In the genomic region with DNA sequence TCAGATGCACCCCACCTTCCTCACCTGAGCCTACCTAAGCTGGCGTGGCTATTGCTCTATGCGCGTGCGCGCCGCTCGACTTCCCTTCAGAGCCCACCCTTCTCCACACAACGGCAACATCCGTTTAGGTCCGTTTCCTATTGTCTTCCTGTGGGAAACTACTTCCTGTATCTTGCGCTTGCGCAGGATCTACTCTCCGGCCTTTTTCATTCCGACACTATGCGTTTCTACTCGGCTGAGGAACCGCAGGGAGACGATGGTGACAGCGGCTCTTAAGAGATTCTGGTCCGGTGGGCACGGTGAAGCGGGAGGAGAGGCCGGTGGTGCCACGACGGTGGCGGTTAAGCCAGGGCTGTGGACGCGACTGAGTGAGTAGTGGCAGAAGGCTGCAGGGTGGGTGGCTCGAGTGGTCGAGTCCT, we compare ENCODE assay signal across 7 mouse cellular contexts. TPM values are rescaled to one million over a fixed set of nuclear protein-coding genes. Genes with fewer than 3 reads are reported as not detected.
DNase-seq lines count a peak whose midpoint lies in the region; ATAC-seq lines count a peak whose summit lies in the region.

A gene (plus strand): TSS at position 20 of the 419 bp plus-strand sequence.
A gene (minus strand): TSS at position 126 of the 419 bp plus-strand sequence.

- H3K36me3 ChIP-seq in embryonic facial prominence, embryonic 12.5 days, result peaks cover 38% of the 10 kb centered on the region
- H3K36me3 ChIP-seq in limb, embryonic 11.5 days (ENCODE audit: control insufficient read depth, insufficient read depth, low read length), result peaks cover 19% of the 10 kb centered on the region
- H3K36me3 ChIP-seq in midbrain, embryonic 14.5 days (ENCODE audit: control insufficient read depth, insufficient read depth, low read length), result peaks cover 46% of the 10 kb centered on the region

- peak within 1 kb of the TSS; percentile 85 for H3K27ac ChIP-seq in embryonic facial prominence, embryonic 12.5 days
- H3K27ac ChIP-seq in limb, embryonic 11.5 days (replicated peaks; ENCODE audit: low read depth, low read length), result peak within 1 kb of the TSS; percentile 69
- peak within 1 kb of the TSS; percentile 88 for H3K27ac ChIP-seq in midbrain, embryonic 14.5 days (replicated peaks; ENCODE audit: low read depth, low read length)

- ATAC-seq in embryonic facial prominence, embryonic 12.5 days (ENCODE audit: insufficient number of reproducible peaks, insufficient read depth, low FRiP score, low TSS enrichment), result peak; percentile 88
- ATAC-seq in limb, embryonic 11.5 days (ENCODE audit: insufficient number of reproducible peaks, low FRiP score, low TSS enrichment, low read depth), result peak; percentile 85
- ATAC-seq in midbrain, embryonic 14.5 days (ENCODE audit: low FRiP score, low TSS enrichment), result peak; percentile 93

- peak within 1 kb of the TSS; percentile 97 for H3K4me2 ChIP-seq in embryonic facial prominence, embryonic 12.5 days (replicated peaks)
- peak within 1 kb of the TSS; percentile 95 for H3K4me2 ChIP-seq in limb, embryonic 11.5 days (ENCODE audit: low read depth, severe bottlenecking)
- peak within 1 kb of the TSS; percentile 96 for H3K4me2 ChIP-seq in midbrain, embryonic 14.5 days (ENCODE audit: low read length)

- under 1% methylated on average over 30 of the region's 30 CpGs for WGBS in embryonic facial prominence, embryonic 12.5 days
- WGBS in limb, embryonic 11.5 days, result under 1% methylated on average over 30 of the region's 30 CpGs
- WGBS in midbrain, embryonic 14.5 days, result under 1% methylated on average over 30 of the region's 30 CpGs

- H3K4me3 ChIP-seq in embryonic facial prominence, embryonic 12.5 days, result peak within 1 kb of the TSS; percentile 98
- H3K4me3 ChIP-seq in limb, embryonic 11.5 days (ENCODE audit: low read depth, low read length), result peak within 1 kb of the TSS; percentile 91
- H3K4me3 ChIP-seq in midbrain, embryonic 14.5 days (replicated peaks; ENCODE audit: low read depth, low read length), result peak within 1 kb of the TSS; percentile 93

- H3K27me3 ChIP-seq in embryonic facial prominence, embryonic 12.5 days, result no peaks in the 10 kb centered on the region
- no peaks in the 10 kb centered on the region for H3K27me3 ChIP-seq in limb, embryonic 11.5 days (ENCODE audit: control insufficient read depth, insufficient read depth, low read length)
- no peaks in the 10 kb centered on the region for H3K27me3 ChIP-seq in midbrain, embryonic 14.5 days (ENCODE audit: control insufficient read depth, insufficient read depth, low read length)

- H3K4me1 ChIP-seq in embryonic facial prominence, embryonic 12.5 days, result peaks cover 21% of the 10 kb centered on the region
- peaks cover 11% of the 10 kb centered on the region for H3K4me1 ChIP-seq in limb, embryonic 11.5 days (ENCODE audit: control insufficient read depth, insufficient read depth, low read length)
- H3K4me1 ChIP-seq in midbrain, embryonic 14.5 days (ENCODE audit: control insufficient read depth, insufficient read depth, low read length), result peaks cover 26% of the 10 kb centered on the region

- H3K9ac ChIP-seq in embryonic facial prominence, embryonic 12.5 days, result peak within 1 kb of the TSS; percentile 96
- peak within 1 kb of the TSS; percentile 90 for H3K9ac ChIP-seq in limb, embryonic 11.5 days (ENCODE audit: low read length)
- peak within 1 kb of the TSS; percentile 90 for H3K9ac ChIP-seq in midbrain, embryonic 14.5 days (replicated peaks; ENCODE audit: low read length)

- peak; percentile 78 for DNase-seq in adrenal gland, postnatal 25 days
- DNase-seq in heart, adult 11 months, result peak; percentile 99
- DNase-seq in kidney, adult 18-20 months, result peak; percentile 90
- peak; percentile 90 for DNase-seq in limb, embryonic 11.5 days (ENCODE audit: low spot score)
- DNase-seq in midbrain, embryonic 14.5 days, result peak; percentile 99
- peak; percentile 73 to 80 for DNase-seq in spleen, adult 18-20 months

- H3K9me3 ChIP-seq in embryonic facial prominence, embryonic 12.5 days, result no peaks in the 10 kb centered on the region
- no peaks in the 10 kb centered on the region for H3K9me3 ChIP-seq in limb, embryonic 11.5 days (ENCODE audit: control insufficient read depth, low read length)
- no peaks in the 10 kb centered on the region for H3K9me3 ChIP-seq in midbrain, embryonic 14.5 days (ENCODE audit: control insufficient read depth, low read length)

RNA-seq across cellular contexts. Expression of the first gene that starts in this region (rescaled TPM):
- 58.2 and 62.6 TPM in 2 replicates for total RNA-seq in adrenal gland, postnatal 25 days (2021)
- 40.6 and 41.8 TPM in 2 replicates for polyA plus RNA-seq in embryonic facial prominence, embryonic 12.5 days (2016; fragmentation: Nextera tagmentation; extraction: Ambion mirVana)
- 44.1 and 44.9 TPM in 2 replicates for polyA plus RNA-seq in limb, embryonic 11.5 days (2014; fragmentation: Nextera tagmentation; extraction: Ambion mirVana)
- polyA plus RNA-seq in midbrain, embryonic 14.5 days (2014; fragmentation: Nextera tagmentation; extraction: Ambion mirVana), result 68.8 and 86.9 TPM in 2 replicates

RNA-seq across cellular contexts. Expression of the second gene that starts in this region (rescaled TPM):
- total RNA-seq in adrenal gland, postnatal 25 days (2021), result 27.5 and 40.2 TPM in 2 replicates
- polyA plus RNA-seq in embryonic facial prominence, embryonic 12.5 days (2016; fragmentation: Nextera tagmentation; extraction: Ambion mirVana), result 19.1 and 22.6 TPM in 2 replicates
- 14.0 and 18.0 TPM in 2 replicates for polyA plus RNA-seq in limb, embryonic 11.5 days (2014; fragmentation: Nextera tagmentation; extraction: Ambion mirVana)
- polyA plus RNA-seq in midbrain, embryonic 14.5 days (2014; fragmentation: Nextera tagmentation; extraction: Ambion mirVana), result 19.4 and 20.5 TPM in 2 replicates

Comparison
In these comparisons a context has a peak if more than half of its experiments do, and no peak if none do; other contexts are left out.
1. Peak in every context shown above with its lines: DNase-seq, ATAC-seq, H3K4me3 ChIP-seq and H3K27ac ChIP-seq.